Mouse (Mus musculus) limb, embryonic 13.5 days (tissue): ENCODE data around the gene Olfr1082. TPM values are rescaled to one million over a fixed set of nuclear protein-coding genes. Genes with fewer than 3 reads are reported as not detected.
"Not testable (repeated sequence)": the region's sequence is repeated elsewhere in the genome, so short reads cannot be mapped to it uniquely, and the experiment has no call there.

Experiments
- ATAC-seq: fragments of 200-750 bp; cut with Nextera tagmentation; 2 replicates; pipeline ENCODE4 v1.8.0; 2017; ENCODE audit warnings: low read depth, moderate number of reproducible peaks, moderate TSS enrichment; ENCODE audit not compliant: low FRiP score
- H3K27ac ChIP-seq: fragments of 300-500 bp; sonication (generic); 2 replicates; pipeline ENCODE4 v1.5.1; 2015; ENCODE audit warnings: inconsistent platforms, mild to moderate bottlenecking, moderate library complexity
- H3K27me3 ChIP-seq: fragments of 300-500 bp; sonication (generic); 2 replicates; pipeline ENCODE4 v1.6.1; 2015; ENCODE audit warnings: mild to moderate bottlenecking, inconsistent platforms
- H3K36me3 ChIP-seq: fragments of 300-500 bp; sonication (generic); 2 replicates; pipeline ENCODE4 v1.6.1; 2015; ENCODE audit warnings: inconsistent platforms, mild to moderate bottlenecking, moderate library complexity
- H3K4me1 ChIP-seq: fragments of 300-500 bp; sonication (generic); 2 replicates; pipeline ENCODE4 v1.6.1; 2015; ENCODE audit warnings: inconsistent platforms
- H3K4me2 ChIP-seq: fragments of 300-500 bp; sonication (generic); replicated peaks from 2 replicates; pipeline ENCODE4 v1.6.1; 2015; ENCODE audit warnings: inconsistent platforms, mild to moderate bottlenecking, moderate library complexity
- H3K4me3 ChIP-seq: fragments of 300-500 bp; sonication (generic); 2 replicates; pipeline ENCODE4 v1.5.1; 2015; ENCODE audit warnings: moderate library complexity, mild to moderate bottlenecking, inconsistent platforms
- H3K9ac ChIP-seq: fragments of 300-500 bp; sonication (generic); 2 replicates; pipeline ENCODE4 v1.6.1; 2015; ENCODE audit warnings: mild to moderate bottlenecking, inconsistent platforms
- H3K9me3 ChIP-seq: fragments of 300-500 bp; sonication (generic); 2 replicates; pipeline ENCODE4 v1.6.1; 2016; ENCODE audit warnings: inconsistent platforms
- WGBS: fragments of 180-500 bp; shearing (Covaris S2); methylation state at CpG from one replicate; pipeline ENCODE4 v1.1.7; 2015; 5-methylcytosine and 5-hydroxymethylcytosine counted together
- polyA plus RNA-seq: library from polyadenylated mRNA; unstranded; fragments of >200 nt; fragmentation: Nextera tagmentation; extraction: Ambion mirVana; gene quantifications from 2 replicates; pipeline ENCODE4 v1.2.1, GENCODE M21; 2015

Olfr1082 gene
- polyA plus RNA-seq, result not detected in 2 replicates

DNA sequence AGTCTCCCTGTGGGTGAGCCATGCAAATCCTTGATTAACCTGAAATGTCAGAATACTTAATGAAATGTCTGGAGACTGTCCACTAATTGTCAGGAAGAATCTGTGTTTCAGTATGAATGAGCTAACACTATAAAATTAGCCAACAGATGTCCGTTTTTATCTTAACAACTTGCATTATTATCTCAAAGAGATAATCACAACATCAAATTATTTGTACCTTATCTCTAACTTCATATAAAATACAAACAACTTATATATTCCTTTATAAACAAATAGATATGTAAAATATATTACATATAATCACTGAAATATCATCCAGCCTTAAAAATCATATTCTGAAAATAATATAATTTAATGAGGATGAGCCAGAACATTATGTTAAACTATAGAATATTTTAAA, at the start of gene Olfr1082:
Gene Olfr1082 (minus strand): TSS at position 101 of the 400 bp plus-strand sequence.
- H3K9ac ChIP-seq, ATAC-seq, H3K36me3 ChIP-seq, H3K27ac ChIP-seq, H3K4me1 ChIP-seq, H3K9me3 ChIP-seq, H3K4me3 ChIP-seq, H3K27me3 ChIP-seq, H3K4me2 ChIP-seq: not testable (repeated sequence)
- 41% methylated on average over 1 of the region's 1 CpGs for WGBS

DNA sequence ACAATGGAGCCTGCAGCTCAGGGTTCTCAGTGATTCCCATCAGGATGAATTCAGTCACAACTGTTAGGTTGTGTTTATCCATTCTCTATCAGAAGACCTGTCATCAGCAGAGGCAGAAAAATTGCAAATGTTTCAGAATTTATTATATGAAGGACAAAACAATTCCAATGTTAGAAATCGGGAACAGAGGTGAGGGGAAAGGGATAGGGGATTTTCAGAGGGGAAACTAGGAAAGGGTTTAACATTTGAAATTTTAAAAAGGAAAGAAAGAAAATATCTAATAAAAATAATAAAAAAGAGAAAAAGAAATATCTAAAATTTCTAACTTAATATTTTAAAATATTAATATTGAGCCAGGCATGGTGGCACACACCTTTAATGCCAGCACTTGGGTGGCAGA, 40.9 kb upstream of the Olfr1082 start, which contains the start of gene Olfr1084:
Gene Olfr1084 (minus strand): TSS at position 101 of the 400 bp plus-strand sequence.
- not testable (repeated sequence) for H3K4me2 ChIP-seq, H3K4me3 ChIP-seq, H3K9me3 ChIP-seq, H3K9ac ChIP-seq, H3K36me3 ChIP-seq, H3K27me3 ChIP-seq, H3K27ac ChIP-seq, ATAC-seq, H3K4me1 ChIP-seq
- 74% methylated on average over 1 of the region's 1 CpGs for WGBS

DNA sequence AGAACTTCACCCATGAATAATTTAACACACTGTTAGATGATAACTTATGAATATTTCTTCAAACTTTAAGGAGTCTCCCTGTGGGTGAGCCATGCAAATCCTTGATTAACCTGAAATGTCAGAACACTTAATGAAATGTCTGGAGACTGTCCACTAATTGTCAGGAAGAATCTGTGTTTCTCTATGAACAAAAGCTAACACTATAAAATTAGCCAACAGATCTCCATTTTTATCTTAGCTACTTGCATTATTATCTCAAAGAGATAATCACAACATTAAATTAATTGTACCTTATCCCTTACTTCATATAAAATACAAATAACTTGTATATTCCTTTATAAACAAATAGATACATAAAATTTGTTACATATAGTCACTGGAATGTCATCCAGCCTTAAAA, 40.6 kb downstream of the Olfr1082 start, which contains the start of gene Olfr1080:
Gene Olfr1080 (minus strand): TSS at position 101 of the 400 bp plus-strand sequence.
- not testable (repeated sequence) for ATAC-seq, H3K27ac ChIP-seq, H3K4me1 ChIP-seq, H3K36me3 ChIP-seq, H3K9me3 ChIP-seq, H3K4me3 ChIP-seq, H3K9ac ChIP-seq, H3K4me2 ChIP-seq, H3K27me3 ChIP-seq

Other genes starting within 250 kb of the Olfr1082 start
- not detected in 2 replicates for gene Olfr1055, start 248.7 kb downstream of the Olfr1082 start, polyA plus RNA-seq
- gene Olfr1056, start 236.5 kb downstream of the Olfr1082 start, polyA plus RNA-seq, result not detected in 2 replicates
- not detected in 2 replicates for gene Olfr1057, start 220.6 kb downstream of the Olfr1082 start, polyA plus RNA-seq
- gene Olfr1058, start 210.4 kb downstream of the Olfr1082 start, polyA plus RNA-seq, result not detected in 2 replicates
- not detected in 2 replicates for gene Olfr1061, start 184.9 kb downstream of the Olfr1082 start, polyA plus RNA-seq
- gene Olfr1062, start 172.2 kb downstream of the Olfr1082 start, polyA plus RNA-seq, result not detected in 2 replicates
- not detected in 2 replicates for gene Olfr1065, start 148.4 kb downstream of the Olfr1082 start, polyA plus RNA-seq
- not detected in 2 replicates for gene Olfr1066, start 142.7 kb downstream of the Olfr1082 start, polyA plus RNA-seq
- gene Olfr228, start 111.6 kb downstream of the Olfr1082 start, polyA plus RNA-seq, result not detected in 2 replicates
- gene Olfr1076, start 90.5 kb downstream of the Olfr1082 start, polyA plus RNA-seq, result not detected in 2 replicates
- not detected in 2 replicates for gene Olfr1079, start 56.5 kb downstream of the Olfr1082 start, polyA plus RNA-seq
- gene Olfr1080, start 40.7 kb downstream of the Olfr1082 start, polyA plus RNA-seq, result not detected in 2 replicates
- not detected in 2 replicates for gene Olfr1084, start 40.8 kb upstream of the Olfr1082 start, polyA plus RNA-seq
- gene Olfr1085, start 63.1 kb upstream of the Olfr1082 start, polyA plus RNA-seq, result not detected in 2 replicates
- gene Olfr1086, start 81.1 kb upstream of the Olfr1082 start, polyA plus RNA-seq, result not detected in 2 replicates
- not detected in 2 replicates for gene Olfr1087, start 99.4 kb upstream of the Olfr1082 start, polyA plus RNA-seq
- gene Olfr1089, start 134.7 kb upstream of the Olfr1082 start, polyA plus RNA-seq, result not detected in 2 replicates
- gene Olfr1090, start 160.0 kb upstream of the Olfr1082 start, polyA plus RNA-seq, result not detected in 2 replicates
- not detected in 2 replicates for gene Olfr1093, start 183.5 kb upstream of the Olfr1082 start, polyA plus RNA-seq
- not detected in 2 replicates for gene Olfr141, start 211.1 kb upstream of the Olfr1082 start, polyA plus RNA-seq
- gene Olfr1094, start 225.7 kb upstream of the Olfr1082 start, polyA plus RNA-seq, result not detected in 2 replicates